Mouse (Mus musculus): ENCODE results near the gene Slc9a7. TPM values are rescaled to one million over a fixed set of nuclear protein-coding genes. Genes with fewer than 3 reads are reported as not detected.

Slc9a7 gene
- polyA plus RNA-seq, 1 experiment, result 0.91 TPM

GRCm38 (mm10) chrX:20279424-20279823, 12.2 kb downstream of the Slc9a7 start:
- Histone ChIP-seq H3K4me3 (ENCODE audit: insufficient read depth, low read length) (no peak overlapping the region), H3K27ac (ENCODE audit: insufficient read depth, low read length) (no peak overlapping the region), H3K4me1 (ENCODE audit: control insufficient read depth, insufficient read depth, low read length) (no peaks in the 10 kb centered on the region)
- no peak for TF ChIP-seq CTCF (IDR thresholded peaks at IDR 0.05; ENCODE audit: borderline replicate concordance, insufficient read depth, low read length)
- no peak for TF ChIP-seq POLR2A (IDR thresholded peaks at IDR 0.05; ENCODE audit: low read depth, low read length)

- no peaks in the 10 kb centered on the region for H3K4me1 ChIP-seq (ENCODE audit: control insufficient read depth, insufficient read depth, low read length)
- no peak overlapping the region for H3K27ac ChIP-seq (ENCODE audit: insufficient read depth, low read length)
- TF ChIP-seq CTCF (IDR thresholded peaks at IDR 0.05; ENCODE audit: borderline replicate concordance, insufficient read depth, low read length) (no peak), POLR2A (IDR thresholded peaks at IDR 0.05; ENCODE audit: low read depth, low read length) (no peak)
- no peak overlapping the region for H3K4me3 ChIP-seq (ENCODE audit: insufficient read depth, low read length)
These were observed 17.8 kb downstream of the Slc9a7 start for GRCm38 (mm10) chrX:20273854-20274253.

- Histone ChIP-seq H3K4me3 (ENCODE audit: insufficient read depth, low read length) (no peak overlapping the region), H3K27ac (ENCODE audit: insufficient read depth, low read length) (no peak overlapping the region), H3K4me1 (ENCODE audit: control insufficient read depth, insufficient read depth, low read length) (no peaks in the 10 kb centered on the region)
- no peak for TF ChIP-seq POLR2A (IDR thresholded peaks at IDR 0.05; ENCODE audit: low read depth, low read length)
- TF ChIP-seq CTCF (IDR thresholded peaks at IDR 0.05; ENCODE audit: borderline replicate concordance, insufficient read depth, low read length), result no peak
These were observed 19.6 kb downstream of the Slc9a7 start for GRCm38 (mm10) chrX:20271980-20272379.

- no peaks in the 10 kb centered on the region for H3K4me1 ChIP-seq (ENCODE audit: control insufficient read depth, insufficient read depth, low read length)
- TF ChIP-seq POLR2A (IDR thresholded peaks at IDR 0.05; ENCODE audit: low read depth, low read length), result no peak
- TF ChIP-seq CTCF (IDR thresholded peaks at IDR 0.05; ENCODE audit: borderline replicate concordance, insufficient read depth, low read length), result no peak
- no peak overlapping the region for H3K27ac ChIP-seq (ENCODE audit: insufficient read depth, low read length)
- no peak overlapping the region for H3K4me3 ChIP-seq (ENCODE audit: insufficient read depth, low read length)
These were observed 21.6 kb downstream of the Slc9a7 start for GRCm38 (mm10) chrX:20269980-20270379.

- H3K27ac ChIP-seq (ENCODE audit: insufficient read depth, low read length), result no peak overlapping the region
- no peak overlapping the region for H3K4me3 ChIP-seq (ENCODE audit: insufficient read depth, low read length)
- no peaks in the 10 kb centered on the region for H3K4me1 ChIP-seq (ENCODE audit: control insufficient read depth, insufficient read depth, low read length)
- TF ChIP-seq POLR2A (IDR thresholded peaks at IDR 0.05; ENCODE audit: low read depth, low read length) (no peak), CTCF (IDR thresholded peaks at IDR 0.05; ENCODE audit: borderline replicate concordance, insufficient read depth, low read length) (no peak)
These were observed 27.2 kb downstream of the Slc9a7 start for GRCm38 (mm10) chrX:20264370-20264769.

- TF ChIP-seq POLR2A (IDR thresholded peaks at IDR 0.05; ENCODE audit: low read depth, low read length), result no peak
- TF ChIP-seq CTCF (IDR thresholded peaks at IDR 0.05; ENCODE audit: borderline replicate concordance, insufficient read depth, low read length), result no peak
These were observed 63.5 kb downstream of the Slc9a7 start for GRCm38 (mm10) chrX:20228102-20228501.

GRCm38 (mm10) chrX:20221486-20221885, 70.1 kb downstream of the Slc9a7 start:
- H3K4me3 ChIP-seq (ENCODE audit: insufficient read depth, low read length), result no peak overlapping the region
- no peak overlapping the region for H3K27ac ChIP-seq (ENCODE audit: insufficient read depth, low read length)
- TF ChIP-seq CTCF (IDR thresholded peaks at IDR 0.05; ENCODE audit: borderline replicate concordance, insufficient read depth, low read length), result no peak
- no peak for TF ChIP-seq POLR2A (IDR thresholded peaks at IDR 0.05; ENCODE audit: low read depth, low read length)
- H3K4me1 ChIP-seq (ENCODE audit: control insufficient read depth, insufficient read depth, low read length), result no peaks in the 10 kb centered on the region

More at GRCm38 (mm10) chrX:20228102-20228501, 63.5 kb downstream of the Slc9a7 start:
- Histone ChIP-seq H3K4me1 (ENCODE audit: control insufficient read depth, insufficient read depth, low read length) (no peaks in the 10 kb centered on the region), H3K27ac (ENCODE audit: insufficient read depth, low read length) (no peak overlapping the region), H3K4me3 (ENCODE audit: insufficient read depth, low read length) (no peak overlapping the region)

GRCm38 (mm10) chrX:20185616-20186015, 106.0 kb downstream of the Slc9a7 start:
- no peaks in the 10 kb centered on the region for H3K4me1 ChIP-seq (ENCODE audit: control insufficient read depth, insufficient read depth, low read length)
- H3K4me3 ChIP-seq (ENCODE audit: insufficient read depth, low read length), result no peak overlapping the region
- TF ChIP-seq CTCF (IDR thresholded peaks at IDR 0.05; ENCODE audit: borderline replicate concordance, insufficient read depth, low read length) (no peak), POLR2A (IDR thresholded peaks at IDR 0.05; ENCODE audit: low read depth, low read length) (no peak)
- no peak overlapping the region for H3K27ac ChIP-seq (ENCODE audit: insufficient read depth, low read length)

- no peak overlapping the region for H3K4me3 ChIP-seq (ENCODE audit: insufficient read depth, low read length)
These were observed 114.8 kb downstream of the Slc9a7 start for GRCm38 (mm10) chrX:20176792-20177191.

GRCm38 (mm10) chrX:20168430-20168829, 123.2 kb downstream of the Slc9a7 start:
- no peaks in the 10 kb centered on the region for H3K4me1 ChIP-seq (ENCODE audit: control insufficient read depth, insufficient read depth, low read length)
- no peak overlapping the region for H3K4me3 ChIP-seq (ENCODE audit: insufficient read depth, low read length)
- no peak for TF ChIP-seq CTCF (IDR thresholded peaks at IDR 0.05; ENCODE audit: borderline replicate concordance, insufficient read depth, low read length)
- TF ChIP-seq POLR2A (IDR thresholded peaks at IDR 0.05; ENCODE audit: low read depth, low read length), result no peak
- H3K27ac ChIP-seq (ENCODE audit: insufficient read depth, low read length), result no peak overlapping the region

More at GRCm38 (mm10) chrX:20176792-20177191, 114.8 kb downstream of the Slc9a7 start:
- Histone ChIP-seq H3K27ac (ENCODE audit: insufficient read depth, low read length) (no peak overlapping the region), H3K4me1 (ENCODE audit: control insufficient read depth, insufficient read depth, low read length) (no peaks in the 10 kb centered on the region)
- TF ChIP-seq POLR2A (IDR thresholded peaks at IDR 0.05; ENCODE audit: low read depth, low read length) (no peak), CTCF (IDR thresholded peaks at IDR 0.05; ENCODE audit: borderline replicate concordance, insufficient read depth, low read length) (no peak)

- H3K4me1 ChIP-seq (ENCODE audit: control insufficient read depth, insufficient read depth, low read length), result no peaks in the 10 kb centered on the region
- H3K27ac ChIP-seq (ENCODE audit: insufficient read depth, low read length), result no peak overlapping the region
- H3K4me3 ChIP-seq (ENCODE audit: insufficient read depth, low read length), result no peak overlapping the region
- TF ChIP-seq CTCF (IDR thresholded peaks at IDR 0.05; ENCODE audit: borderline replicate concordance, insufficient read depth, low read length), result no peak
- TF ChIP-seq POLR2A (IDR thresholded peaks at IDR 0.05; ENCODE audit: low read depth, low read length), result no peak
These were observed 126.6 kb downstream of the Slc9a7 start for GRCm38 (mm10) chrX:20164984-20165383.

Data from embryonic fibroblast, embryonic 13.5 days (primary cell).